Mouse (Mus musculus) heart, postnatal 14 days (tissue): Measurements from ENCODE around the gene Spata13. TPM values are rescaled to one million over a fixed set of nuclear protein-coding genes. Genes with fewer than 3 reads are reported as not detected.

ENCODE experiments used
- DNase-seq, 2 experiments: peaks; one replicate each; pipeline ENCODE4 v3.0.0; 2021 to 2022
- intact Hi-C: fragments of 180-260 bp; cut with DNase I; formaldehyde crosslinking; loops from one replicate; pipeline ENCODE4 v1.15.1; 2025
- total RNA-seq, 2 experiments: library from RNA; stranded (reverse); gene quantifications; 2 replicates each; pipeline ENCODE4 v1.2.3; 2021

Spata13 gene
- total RNA-seq, 2 experiments from 2014 or later: 24.4 to 30.0 TPM

DNA sequence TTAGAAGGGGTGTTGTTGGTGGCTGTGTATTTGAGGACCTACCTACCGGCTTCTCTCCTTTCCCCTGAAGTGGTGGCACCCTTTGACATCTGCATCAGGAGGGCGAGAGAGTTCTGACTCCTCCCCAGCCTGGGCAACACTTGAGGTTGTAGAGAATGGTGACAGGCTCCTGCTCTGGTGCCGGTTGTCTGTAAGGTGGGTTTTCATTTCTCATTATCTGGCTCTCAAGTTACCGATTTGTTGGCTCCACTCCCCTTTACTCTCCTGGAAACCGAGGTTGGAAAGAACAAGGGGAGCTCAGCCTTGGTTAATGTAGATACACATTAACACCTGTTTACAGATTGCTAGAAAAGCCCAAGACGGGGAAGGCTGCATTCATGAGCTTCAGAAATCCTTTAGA is 31.5 kb downstream of the Spata13 start:
- DNase-seq: no peak
- intact Hi-C loops: no loop called here

DNA sequence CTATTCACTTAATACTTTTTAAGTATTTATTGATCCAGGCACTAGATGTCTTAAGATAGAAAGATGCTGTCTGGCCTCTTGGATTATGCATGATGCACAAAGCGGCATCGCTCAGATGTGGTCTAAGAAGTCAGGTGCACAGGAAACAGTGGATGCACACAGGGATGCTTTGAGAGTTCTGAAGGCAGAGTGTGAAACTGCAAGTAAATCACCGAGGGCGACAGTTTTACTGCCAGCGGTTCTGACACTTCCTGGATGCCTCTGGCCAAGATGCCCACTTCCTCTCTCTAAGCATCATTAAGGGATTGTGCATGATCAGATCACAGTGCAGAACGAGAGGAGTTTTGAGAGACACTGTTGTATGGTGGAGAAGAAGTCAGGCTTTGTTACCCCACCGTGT is 32.5 kb downstream of the Spata13 start:
- intact Hi-C loops: no loop called here
- DNase-seq: no peak

DNA sequence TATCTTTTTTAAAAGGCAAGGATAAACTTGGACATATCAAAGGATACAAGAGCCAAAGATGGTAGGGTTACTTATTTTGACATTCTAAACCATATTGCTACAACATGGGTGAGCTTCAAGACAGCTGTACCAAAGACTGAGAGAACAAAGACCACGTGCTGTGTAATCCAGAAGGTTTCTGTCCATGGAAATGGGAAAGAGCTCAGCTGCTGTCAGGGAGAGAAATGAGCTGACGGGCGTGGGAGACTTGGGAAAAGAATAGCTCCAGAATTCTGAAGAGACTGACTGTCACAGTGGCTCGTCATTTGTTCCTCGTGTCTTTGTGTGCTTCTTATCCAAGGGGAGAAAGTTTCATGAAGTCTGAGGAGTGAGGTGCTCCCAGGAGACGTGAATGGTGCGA is 36.4 kb downstream of the Spata13 start:
- intact Hi-C loops: no loop called here
- no peak for DNase-seq

DNA sequence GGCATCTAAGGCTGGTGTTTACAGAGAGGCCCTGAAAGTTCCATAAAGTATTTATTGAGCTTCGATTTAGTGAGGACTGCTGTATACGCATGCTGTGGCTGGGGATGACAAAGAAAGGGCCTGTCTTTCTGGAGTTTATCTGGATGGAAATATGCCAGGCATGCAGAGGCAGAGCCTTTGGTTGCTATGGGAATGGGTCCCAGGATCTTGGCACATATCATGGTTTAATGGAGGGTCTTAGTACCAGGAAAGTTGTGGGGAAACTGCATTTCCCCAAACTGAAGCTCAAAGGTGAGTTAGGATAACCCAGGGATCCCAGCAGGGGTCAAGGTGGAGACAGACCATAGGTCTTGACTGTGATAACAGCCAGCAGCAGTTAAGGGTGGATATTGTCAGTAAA is 37.7 kb downstream of the Spata13 start:
- DNase-seq: no peak
- intact Hi-C loops: no loop called here

DNA sequence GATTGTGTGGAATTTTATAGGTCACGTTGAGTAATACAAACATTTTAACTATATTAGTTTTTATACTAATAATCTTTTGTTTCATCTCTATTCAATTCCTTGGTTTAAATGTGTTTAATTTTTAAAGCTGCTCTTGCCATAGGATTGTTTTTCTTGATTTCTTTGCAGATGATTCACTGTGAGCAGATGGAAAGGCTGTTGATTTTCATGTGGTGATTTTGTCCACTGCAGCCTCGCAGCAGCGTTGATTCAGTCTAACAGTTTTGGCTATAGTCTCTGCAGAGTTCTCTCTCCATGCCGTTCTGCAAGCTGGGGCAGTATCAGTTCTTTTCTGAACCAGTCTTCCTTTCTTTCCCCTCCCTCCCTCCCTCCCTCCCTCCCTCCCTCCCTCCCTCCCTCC is 41.9 kb downstream of the Spata13 start:
- intact Hi-C loops: no loop called here
- DNase-seq: no peak

DNA sequence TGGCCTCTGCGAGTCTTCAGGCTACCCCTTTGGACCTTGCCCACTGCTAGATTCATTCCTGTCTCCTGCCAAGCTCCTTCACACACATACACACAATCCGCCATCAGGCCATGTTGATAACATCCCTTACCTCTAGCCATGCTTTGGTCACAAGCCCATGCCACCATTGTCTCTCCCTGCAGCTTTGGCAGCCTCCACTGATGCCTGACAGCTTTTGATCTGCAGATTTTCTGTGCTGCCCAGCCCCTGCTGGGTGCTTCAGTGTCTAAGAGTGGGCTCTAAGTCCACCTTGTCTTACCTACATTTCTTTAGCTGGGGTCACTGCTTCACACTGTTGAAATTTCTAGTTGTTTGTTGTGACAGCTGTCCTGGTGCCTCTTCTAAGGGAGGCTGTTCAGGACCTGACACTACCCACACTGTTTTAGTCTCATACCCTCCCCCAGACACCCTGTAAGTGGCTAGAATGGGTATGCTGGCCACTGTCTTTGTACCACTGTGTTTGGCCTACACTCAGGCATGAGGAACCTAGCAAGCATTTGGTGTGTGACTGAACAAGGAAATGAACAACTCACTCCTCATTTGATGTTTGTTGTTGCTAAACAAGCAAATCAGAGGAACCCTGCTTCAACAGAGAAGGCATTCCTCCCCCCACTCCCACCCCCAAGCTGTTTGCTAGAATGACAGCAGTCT is 43.0 kb downstream of the Spata13 start:
- DNase-seq: no peak
- intact Hi-C loops: no loop called here

DNA sequence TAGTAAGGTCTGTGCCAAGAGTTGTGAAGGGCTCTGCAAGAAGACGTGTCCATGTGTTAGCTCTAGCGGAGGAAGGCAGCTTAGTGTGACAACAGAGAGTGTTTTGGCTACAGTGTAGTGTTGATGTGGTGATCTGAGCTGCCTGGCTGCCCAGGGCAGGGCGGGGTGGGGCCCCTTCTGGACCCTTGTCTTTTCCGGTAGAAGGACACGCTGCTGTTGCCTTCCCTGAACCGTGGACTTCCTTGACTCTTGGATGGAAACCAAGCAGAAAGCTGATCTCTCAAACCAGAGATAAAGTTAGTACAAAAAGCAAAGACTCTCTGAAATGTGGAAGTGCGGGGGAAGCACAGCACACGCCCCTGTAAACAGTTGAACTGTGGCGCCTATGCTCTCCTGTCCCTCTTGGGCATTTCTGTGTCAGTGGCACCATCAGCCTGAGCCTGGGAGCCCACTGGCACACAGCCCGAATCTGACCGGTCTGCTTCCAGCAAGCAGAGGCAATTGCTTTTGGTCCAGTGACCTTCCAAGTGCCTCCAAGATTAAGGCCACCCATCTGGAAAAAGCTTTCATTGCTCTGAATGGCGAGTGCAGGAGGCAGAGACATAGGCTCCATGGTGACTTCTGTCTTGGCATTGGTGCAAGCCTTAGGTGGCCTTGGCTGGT is 48.7 kb downstream of the Spata13 start:
- DNase-seq: peak; percentile 78 to 85
- intact Hi-C loops: loop anchor here (2.0 to 10.0 kb wide), 3 partner anchors 48 to 418 kb away; partner anchors contain the start of genes Mtmr6 and Spata13

DNA sequence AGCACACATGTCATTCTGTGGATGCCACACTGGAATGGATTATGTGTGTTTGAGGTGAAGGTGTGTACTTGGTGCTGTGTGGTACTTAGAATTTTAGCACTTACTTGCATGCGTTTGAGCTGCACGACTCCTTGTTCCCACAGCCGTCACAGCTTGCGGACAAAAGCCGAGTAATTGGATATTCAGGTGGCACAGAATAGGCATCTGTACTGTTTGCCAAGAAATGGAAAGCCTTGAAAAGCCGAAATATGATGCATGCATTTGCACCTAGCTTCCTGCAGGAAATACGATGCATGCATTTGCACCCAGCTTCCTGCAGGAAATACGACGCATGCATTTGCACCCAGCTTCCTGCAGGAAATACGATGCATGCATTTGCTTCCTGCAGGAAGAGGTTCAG is 50.2 kb downstream of the Spata13 start:
- intact Hi-C loops: loop anchor here (2.0 to 10.0 kb wide), 3 partner anchors 49 to 419 kb away; partner anchors contain the start of genes Mtmr6 and Spata13
- no peak for DNase-seq

DNA sequence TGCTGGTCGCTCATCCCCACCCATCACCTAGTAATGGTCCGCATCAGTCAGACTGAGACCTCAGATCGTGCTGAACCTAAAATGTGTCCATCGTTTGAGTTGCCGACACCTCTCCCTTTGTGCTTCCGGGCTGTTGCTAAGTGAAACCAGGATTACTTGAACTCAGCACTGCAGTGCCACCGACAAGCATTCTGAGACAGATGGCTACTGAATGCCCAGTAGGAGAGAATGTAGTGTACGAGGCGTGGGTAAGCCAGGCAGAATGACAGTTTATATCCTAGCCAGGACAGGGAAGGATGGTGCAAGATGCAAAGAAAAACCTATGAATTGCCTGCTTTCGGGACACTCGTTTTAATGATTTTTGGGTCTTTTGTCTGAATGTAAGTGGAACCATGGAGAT is 52.9 kb downstream of the Spata13 start:
- intact Hi-C loops: loop anchor here (10.0 kb wide), 1 partner anchor 422 kb away; the partner anchor contains the start of gene Mtmr6

DNA sequence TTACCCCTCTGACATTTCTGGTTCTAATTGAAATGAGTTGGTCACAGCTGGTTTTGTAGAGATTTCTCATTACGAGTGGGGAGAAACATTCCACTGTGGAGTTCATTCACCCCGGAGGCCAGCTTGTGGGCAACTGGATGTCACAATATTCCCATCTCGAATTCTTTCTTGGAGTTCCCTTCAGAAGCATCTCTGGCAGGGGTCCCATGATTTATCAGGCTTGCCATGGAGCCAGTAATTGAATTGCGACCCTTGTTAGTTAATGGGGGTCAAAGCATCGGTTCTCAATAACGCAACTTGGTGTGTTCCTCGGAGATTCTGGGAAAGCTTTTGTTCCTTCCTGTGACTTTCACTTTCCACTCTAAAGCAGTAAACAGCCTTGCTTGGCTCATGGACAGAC is 53.4 kb downstream of the Spata13 start:
- intact Hi-C loops: loop anchor here (10.0 kb wide), 1 partner anchor 422 kb away; the partner anchor contains the start of gene Mtmr6
- no peak for DNase-seq

More for the DNA sequence above, 52.9 kb downstream of the Spata13 start:
- no peak for DNase-seq

DNA sequence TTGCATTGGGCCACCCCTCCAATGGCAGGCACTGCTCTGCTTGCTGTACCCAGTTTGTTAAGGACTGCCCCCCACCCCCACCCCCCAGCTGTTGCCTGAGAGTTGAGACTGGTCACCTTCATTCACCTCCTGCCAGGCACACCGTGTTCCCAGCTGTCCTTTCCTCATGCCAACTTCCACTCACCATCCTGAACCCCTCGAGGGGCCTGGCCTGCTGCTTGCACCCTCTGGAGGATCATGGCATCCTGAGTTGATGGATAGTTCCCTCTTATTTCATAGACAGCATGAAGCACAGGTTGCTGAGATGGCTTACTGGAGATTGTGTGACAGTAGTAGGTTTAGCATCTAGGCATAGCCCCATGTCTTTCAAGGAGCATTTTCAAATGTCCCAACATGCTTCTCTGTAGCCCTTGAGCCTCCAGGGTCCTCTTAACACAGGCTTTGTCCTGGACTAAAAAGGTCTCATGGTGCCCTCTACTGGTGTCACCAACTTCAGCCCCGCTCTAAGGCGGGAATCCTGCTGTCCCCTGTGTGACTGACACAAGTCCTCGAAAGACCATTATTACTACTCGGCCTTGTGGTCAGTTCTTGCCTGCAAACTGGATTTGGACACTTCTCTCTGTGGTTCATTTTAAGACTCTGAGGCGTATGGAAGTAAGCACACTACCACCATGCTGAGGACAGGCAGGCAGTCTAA is 54.9 kb downstream of the Spata13 start:
- intact Hi-C loops: loop anchor here (1.0 to 10.0 kb wide), 2 partner anchors 163 to 424 kb away; partner anchors contain the start of gene Mtmr6
- peak; percentile 69 to 80 for DNase-seq

DNA sequence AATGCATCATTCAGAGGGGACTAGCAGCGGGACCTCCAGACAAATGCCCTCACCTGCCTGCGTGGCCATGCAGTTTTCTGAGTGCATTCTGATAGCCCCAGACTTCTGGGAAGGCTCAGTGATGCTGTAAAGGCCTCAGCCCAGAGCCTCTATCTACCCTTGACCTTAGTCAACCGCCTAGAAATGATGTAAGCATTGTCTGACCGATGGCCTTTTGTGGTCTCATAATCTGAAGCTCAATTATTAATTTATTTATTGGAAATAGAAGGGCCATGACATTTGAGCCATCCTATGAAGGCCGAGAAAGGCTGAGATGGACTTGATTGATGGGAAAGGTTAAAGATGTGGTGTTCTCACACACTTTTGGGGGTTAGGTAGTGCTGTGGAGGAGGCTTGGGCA is 56.0 kb downstream of the Spata13 start:
- intact Hi-C loops: loop anchor here (1.0 to 10.0 kb wide), 3 partner anchors 164 to 1085 kb away; partner anchors contain the start of gene Mtmr6
- no peak for DNase-seq

DNA sequence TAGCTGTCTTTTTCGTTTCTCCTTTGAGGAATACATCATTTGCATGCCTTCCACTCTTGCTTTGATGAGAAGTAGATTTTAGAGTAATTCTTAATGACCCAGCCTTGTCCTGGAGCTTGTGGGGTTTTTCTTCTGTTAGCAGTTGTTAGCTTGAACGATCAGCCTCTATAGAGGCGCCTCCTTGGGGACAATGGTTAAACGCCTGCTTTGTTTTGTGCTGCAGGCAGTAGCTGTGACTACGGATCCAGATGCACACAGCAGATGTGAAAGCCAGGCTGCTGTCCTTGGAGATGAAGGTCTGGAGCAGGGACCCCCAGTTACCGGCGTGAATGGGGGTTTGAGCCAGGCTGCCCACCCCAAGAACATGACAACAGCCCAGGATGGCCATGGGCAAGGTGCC is 56.8 kb downstream of the Spata13 start:
- DNase-seq: no peak
- intact Hi-C loops: loop anchor here (10.0 kb wide), 1 partner anchor 1086 kb away; no protein-coding TSS in a partner anchor

DNA sequence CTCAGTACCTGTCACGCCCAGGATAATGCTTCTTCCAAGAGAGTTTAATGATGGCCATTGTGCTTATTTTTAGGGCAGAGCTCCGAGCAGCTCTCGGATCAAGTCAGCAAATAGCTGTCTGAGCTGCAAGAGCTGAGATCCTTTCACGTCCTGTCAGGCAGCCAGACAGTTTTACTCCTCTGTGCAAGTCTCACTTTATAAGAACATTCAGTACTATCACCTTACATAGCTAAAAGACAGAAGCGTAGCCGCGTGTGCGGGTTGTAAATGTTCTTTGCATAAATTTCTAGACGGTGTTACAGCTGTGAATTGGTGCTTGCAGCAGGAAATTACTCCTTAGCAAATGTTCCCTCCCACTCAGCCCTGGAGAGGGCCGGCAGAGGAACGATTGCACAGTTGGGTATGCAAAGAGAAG is 59.3 kb downstream of the Spata13 start:
- intact Hi-C loops: loop anchor here (1.0 to 10.0 kb wide), 2 partner anchors 180 to 1088 kb away; no protein-coding TSS in a partner anchor
- no peak for DNase-seq

DNA sequence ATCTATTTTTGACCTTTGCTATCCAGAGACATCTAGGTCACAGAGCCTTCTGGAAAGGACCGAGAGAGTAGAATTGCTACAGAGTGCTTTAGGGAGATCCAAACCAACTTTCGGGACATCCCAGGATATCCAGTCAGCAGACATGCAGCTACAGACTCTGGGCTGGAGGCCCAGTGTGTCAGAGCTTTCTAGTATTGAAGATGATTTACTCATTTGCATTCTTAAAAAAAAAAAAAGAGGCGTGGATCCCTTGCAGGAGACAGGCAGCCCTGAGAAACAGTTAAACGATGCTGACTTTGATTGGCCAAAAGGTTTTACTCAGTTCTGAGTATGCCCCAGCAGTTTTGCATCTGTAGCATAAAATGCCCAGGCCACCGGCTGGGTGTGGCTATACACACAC is 59.9 kb downstream of the Spata13 start:
- intact Hi-C loops: loop anchor here (1.0 to 10.0 kb wide), 3 partner anchors 168 to 1089 kb away; no protein-coding TSS in a partner anchor
- DNase-seq: no peak

DNA sequence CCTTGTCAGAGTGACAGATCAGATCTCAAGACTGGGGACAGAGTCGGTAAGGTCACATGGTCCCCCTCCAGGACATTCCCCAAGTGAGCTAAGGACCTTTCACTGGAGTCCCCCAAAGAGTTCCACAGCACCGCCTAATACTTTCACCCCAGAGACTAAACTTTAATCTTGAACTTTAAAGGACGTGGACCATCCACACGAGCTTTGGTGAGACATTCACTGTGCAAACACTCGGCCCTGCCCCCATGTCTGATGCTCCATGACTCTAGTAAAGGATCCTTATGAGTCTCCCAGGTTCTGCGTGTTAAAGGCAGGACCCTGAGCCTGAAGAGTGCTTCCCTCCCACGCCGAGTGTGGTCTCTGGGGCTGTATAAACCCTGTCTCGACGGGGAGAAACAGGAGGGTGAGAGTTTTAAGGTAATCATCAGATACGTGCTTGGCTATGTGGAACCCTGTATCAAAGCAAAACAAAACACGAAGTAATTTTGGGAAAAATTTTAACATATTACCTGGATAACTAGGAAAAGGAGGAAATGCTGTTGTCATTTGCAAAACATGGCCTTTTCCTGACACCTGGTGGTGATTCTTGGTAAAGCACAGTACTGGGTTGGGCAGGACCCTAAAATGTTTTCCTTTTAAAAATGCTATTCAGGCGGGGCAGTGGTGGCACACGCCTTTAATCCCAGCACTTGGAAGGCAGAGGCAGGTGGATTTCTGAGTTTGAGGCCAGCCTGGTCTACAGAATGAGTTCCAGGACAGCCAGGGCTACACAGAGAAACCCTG is 60.6 kb downstream of the Spata13 start:
- DNase-seq: peak; percentile 66 to 84
- intact Hi-C loops: loop anchor here (1.0 to 10.0 kb wide), 2 partner anchors 169 to 1090 kb away; no protein-coding TSS in a partner anchor

DNA sequence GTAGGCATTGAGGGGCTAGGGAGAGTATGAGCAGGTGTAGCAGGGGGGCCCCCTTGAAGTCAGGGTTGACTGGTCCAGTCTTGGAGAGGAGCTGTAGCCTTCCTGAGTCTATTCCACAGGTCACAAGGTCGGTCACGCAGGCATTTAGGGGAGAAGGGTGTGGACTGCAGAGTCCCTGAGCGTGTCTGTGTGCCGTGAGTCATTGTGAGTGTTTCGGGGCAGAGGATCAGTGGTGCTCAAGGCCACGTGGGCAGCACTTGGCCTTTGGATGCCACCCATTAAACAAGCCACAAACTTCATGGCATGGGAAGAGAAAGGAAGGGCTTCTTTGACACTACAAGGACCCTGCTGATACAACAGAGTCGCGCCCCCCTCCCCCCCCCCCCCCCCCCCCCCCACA is 63.5 kb downstream of the Spata13 start:
- no peak for DNase-seq
- intact Hi-C loops: loop anchor here (10.0 kb wide), 1 partner anchor 1093 kb away; no protein-coding TSS in a partner anchor

DNA sequence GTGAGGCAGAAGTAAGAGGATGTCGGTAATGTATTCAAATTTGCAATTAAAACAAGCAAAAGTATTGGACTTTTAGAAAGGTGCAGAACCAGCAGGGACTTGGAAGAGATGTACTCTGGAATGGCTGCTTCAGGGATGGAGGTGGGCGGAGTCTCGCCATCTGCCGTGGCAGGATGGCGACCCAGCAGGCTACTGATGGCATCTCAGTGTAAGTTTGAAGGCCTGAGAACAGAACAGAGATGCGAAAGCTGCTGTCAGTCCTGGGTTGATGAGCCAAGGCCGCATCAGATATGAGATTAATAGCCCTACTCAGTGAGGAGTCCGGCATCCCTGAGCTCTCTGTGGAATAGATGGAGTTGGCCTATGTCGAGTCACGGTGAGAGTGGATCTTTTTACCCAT is 65.2 kb downstream of the Spata13 start:
- intact Hi-C loops: loop anchor here (10.0 kb wide), 1 partner anchor 1094 kb away; no protein-coding TSS in a partner anchor
- no peak for DNase-seq

DNA sequence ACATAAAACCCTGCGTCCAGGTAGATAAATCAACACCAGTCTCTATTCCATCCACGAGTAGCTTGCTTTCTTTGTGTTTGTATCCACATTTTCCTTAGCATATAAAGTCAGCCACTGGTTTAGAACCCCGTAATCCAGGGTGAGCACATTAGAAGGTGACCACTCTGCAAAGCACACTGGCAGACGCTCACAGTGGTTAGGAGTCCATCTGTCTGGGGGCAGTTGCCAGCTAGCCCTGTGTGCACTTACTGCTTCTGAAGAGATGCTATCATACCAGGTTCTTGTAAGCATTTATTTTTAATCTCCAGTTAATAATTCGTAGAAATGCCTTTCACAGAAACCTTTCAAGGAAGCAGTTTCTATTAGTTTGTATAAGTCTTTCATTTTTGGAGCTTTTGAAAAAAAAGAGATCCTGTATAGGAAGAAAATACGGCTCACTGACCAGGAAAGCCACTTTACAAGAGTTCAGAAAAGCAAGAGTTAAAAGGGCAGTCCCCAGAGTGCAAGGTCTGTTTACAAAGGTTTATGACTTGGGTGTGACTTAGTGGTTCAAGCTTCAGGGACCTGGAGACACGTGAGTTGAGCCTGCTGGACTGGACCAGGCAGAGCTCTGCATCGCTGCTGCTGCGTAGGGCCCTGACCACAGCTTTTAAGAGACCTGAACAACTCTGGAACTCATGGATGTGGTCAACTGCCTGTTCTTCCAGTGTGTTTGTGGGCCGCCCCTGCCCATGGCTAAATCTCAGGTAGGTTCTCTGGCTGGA is 68.8 kb downstream of the Spata13 start:
- no peak for DNase-seq
- intact Hi-C loops: no loop called here
